Mouse (Mus musculus): ENCODE measurements around the gene Olfr54. TPM values are rescaled to one million over a fixed set of nuclear protein-coding genes. Genes with fewer than 3 reads are reported as not detected.
"Not testable (repeated sequence)": the region's sequence is repeated elsewhere in the genome, so short reads cannot be mapped to it uniquely, and the experiment has no call there.

Gene Olfr54
- not detected in 2 replicates for polyA plus RNA-seq (2014; fragmentation: Nextera tagmentation; extraction: Ambion mirVana)

GRCm38 (mm10) chr11:51013936-51014335, at the start of gene Olfr54:
Gene Olfr54 (plus strand): TSS chr11:51014236.
- DNase-seq (ENCODE audit: low spot score) (no peak), ATAC-seq (replicated peaks; ENCODE audit: low FRiP score, low TSS enrichment, low read depth) (no peak)
- H3K9me3 ChIP-seq (ENCODE audit: control insufficient read depth, low read length) = no peaks in the 10 kb centered on the region
- no peak within 1 kb of the TSS for H3K4me3 ChIP-seq (ENCODE audit: low read depth, low read length)
- H3K27me3 ChIP-seq (replicated peaks; ENCODE audit: control insufficient read depth, insufficient read depth, low read length) = no peaks in the 10 kb centered on the region
- H3K4me1 ChIP-seq (replicated peaks; ENCODE audit: control insufficient read depth, insufficient read depth, low read length) = no peaks in the 10 kb centered on the region
- no peaks in the 10 kb centered on the region for H3K36me3 ChIP-seq (ENCODE audit: control insufficient read depth, insufficient read depth, low read length)
- H3K27ac ChIP-seq (ENCODE audit: low read depth) = no peak within 1 kb of the TSS
- no peak within 1 kb of the TSS for H3K4me2 ChIP-seq (ENCODE audit: low read length)
- WGBS = 69% methylated on average over 1 of the region's 1 CpGs
- H3K9ac ChIP-seq (ENCODE audit: low read length) = no peak within 1 kb of the TSS

DNA sequence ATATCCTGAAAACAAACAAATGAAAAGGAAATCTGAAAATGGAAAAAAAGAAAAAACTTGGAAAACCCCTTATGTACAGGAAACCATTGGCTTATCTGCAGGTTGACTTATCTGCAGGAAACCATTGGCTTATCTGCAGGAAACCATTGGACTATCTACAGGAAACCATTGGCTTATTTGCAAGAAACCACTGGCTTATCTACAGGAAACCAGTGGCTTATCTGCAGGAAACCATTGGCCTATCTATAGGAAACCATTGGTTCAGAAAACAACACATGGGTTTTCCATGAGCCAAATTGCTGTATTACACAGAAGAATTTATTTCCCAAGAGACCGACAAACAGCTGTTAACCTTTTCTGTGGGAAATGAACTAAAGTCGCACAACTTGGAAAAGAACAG, 49.1 kb upstream of the Olfr54 start:
- H3K4me3 ChIP-seq (ENCODE audit: low read depth, low read length) = no peak overlapping the region
- H3K27ac ChIP-seq (ENCODE audit: low read depth) = no peak overlapping the region
- no peaks in the 10 kb centered on the region for H3K9me3 ChIP-seq (ENCODE audit: control insufficient read depth, low read length)
- ATAC-seq (replicated peaks; ENCODE audit: low FRiP score, low TSS enrichment, low read depth) (no peak), DNase-seq (ENCODE audit: low spot score) (no peak)
- no peaks in the 10 kb centered on the region for H3K27me3 ChIP-seq (replicated peaks; ENCODE audit: control insufficient read depth, insufficient read depth, low read length)
- H3K9ac ChIP-seq (ENCODE audit: low read length) = no peak overlapping the region
- WGBS = 94% methylated on average over 2 of the region's 2 CpGs
- H3K4me1 ChIP-seq (replicated peaks; ENCODE audit: control insufficient read depth, insufficient read depth, low read length) = no peaks in the 10 kb centered on the region
- no peaks in the 10 kb centered on the region for H3K36me3 ChIP-seq (ENCODE audit: control insufficient read depth, insufficient read depth, low read length)
- H3K4me2 ChIP-seq (ENCODE audit: low read length) = no peak overlapping the region

DNA sequence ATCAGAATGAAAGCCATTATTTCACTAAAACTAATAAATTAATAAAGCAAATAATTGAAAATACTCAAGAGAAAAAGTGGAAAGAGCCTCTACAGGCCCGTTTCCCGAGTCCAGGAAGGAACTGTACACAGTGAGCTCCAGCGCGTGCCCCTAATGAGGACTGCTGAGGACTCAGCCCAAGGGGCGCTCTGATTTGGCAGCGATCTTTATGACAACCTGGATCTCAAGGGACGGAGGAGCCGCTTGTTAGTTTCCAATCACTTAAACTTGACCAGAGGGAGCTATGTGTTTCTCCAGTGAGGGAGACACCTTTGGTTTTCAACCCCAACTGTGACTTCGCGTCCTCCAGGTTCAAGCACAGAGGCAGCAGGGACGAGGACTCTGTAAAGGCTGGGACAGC, 47.8 kb upstream of the Olfr54 start, which contains the start of gene Olfr1378:
Gene Olfr1378 (plus strand): TSS at position 301 of the 400 bp plus-strand sequence.
- Histone ChIP-seq H3K9ac (ENCODE audit: low read length) (no peak within 1 kb of the TSS), H3K4me2 (ENCODE audit: low read length) (no peak within 1 kb of the TSS)

GRCm38 (mm10) chr11:50977216-50977615, 36.8 kb upstream of the Olfr54 start:
- H3K27ac ChIP-seq (ENCODE audit: low read depth) = no peak overlapping the region
- H3K36me3 ChIP-seq (ENCODE audit: control insufficient read depth, insufficient read depth, low read length) = no peaks in the 10 kb centered on the region
- no peak for ATAC-seq (replicated peaks; ENCODE audit: low FRiP score, low TSS enrichment, low read depth)
- 75% methylated on average over 4 of the region's 4 CpGs for WGBS
- no peak overlapping the region for H3K4me3 ChIP-seq (ENCODE audit: low read depth, low read length)
- H3K9me3 ChIP-seq (ENCODE audit: control insufficient read depth, low read length) = no peaks in the 10 kb centered on the region
- no peaks in the 10 kb centered on the region for H3K27me3 ChIP-seq (replicated peaks; ENCODE audit: control insufficient read depth, insufficient read depth, low read length)
- H3K4me2 ChIP-seq (ENCODE audit: low read length) = no peak overlapping the region
- H3K4me1 ChIP-seq (replicated peaks; ENCODE audit: control insufficient read depth, insufficient read depth, low read length) = no peaks in the 10 kb centered on the region
- no peak overlapping the region for H3K9ac ChIP-seq (ENCODE audit: low read length)
- DNase-seq (ENCODE audit: low spot score) = no peak

More for the DNA sequence above, 47.8 kb upstream of the Olfr54 start, which contains the start of gene Olfr1378:
- no peaks in the 10 kb centered on the region for H3K36me3 ChIP-seq (ENCODE audit: control insufficient read depth, insufficient read depth, low read length)
- WGBS = 89% methylated on average over 11 of the region's 11 CpGs
- no peaks in the 10 kb centered on the region for H3K4me1 ChIP-seq (replicated peaks; ENCODE audit: control insufficient read depth, insufficient read depth, low read length)
- DNase-seq (ENCODE audit: low spot score) (peak; percentile 13), ATAC-seq (replicated peaks; ENCODE audit: low FRiP score, low TSS enrichment, low read depth) (no peak)
- no peak within 1 kb of the TSS for H3K27ac ChIP-seq (ENCODE audit: low read depth)
- H3K27me3 ChIP-seq (replicated peaks; ENCODE audit: control insufficient read depth, insufficient read depth, low read length) = no peaks in the 10 kb centered on the region
- H3K4me3 ChIP-seq (ENCODE audit: low read depth, low read length) = no peak within 1 kb of the TSS
- no peaks in the 10 kb centered on the region for H3K9me3 ChIP-seq (ENCODE audit: control insufficient read depth, low read length)

GRCm38 (mm10) chr11:50981667-50982066, 32.4 kb upstream of the Olfr54 start, which contains the start of gene Olfr1377:
Gene Olfr1377 (plus strand): TSS chr11:50981967.
- H3K4me3 ChIP-seq (ENCODE audit: low read depth, low read length) = no peak within 1 kb of the TSS
- H3K9ac ChIP-seq (ENCODE audit: low read length) = no peak within 1 kb of the TSS
- no peaks in the 10 kb centered on the region for H3K27me3 ChIP-seq (replicated peaks; ENCODE audit: control insufficient read depth, insufficient read depth, low read length)
- H3K9me3 ChIP-seq (ENCODE audit: control insufficient read depth, low read length) = no peaks in the 10 kb centered on the region
- H3K4me1 ChIP-seq (replicated peaks; ENCODE audit: control insufficient read depth, insufficient read depth, low read length) = no peaks in the 10 kb centered on the region
- 71% methylated on average over 5 of the region's 5 CpGs for WGBS
- no peak for DNase-seq (ENCODE audit: low spot score)
- no peaks in the 10 kb centered on the region for H3K36me3 ChIP-seq (ENCODE audit: control insufficient read depth, insufficient read depth, low read length)
- H3K4me2 ChIP-seq (ENCODE audit: low read length) = no peak within 1 kb of the TSS
- no peak for ATAC-seq (replicated peaks; ENCODE audit: low FRiP score, low TSS enrichment, low read depth)
- H3K27ac ChIP-seq (ENCODE audit: low read depth) = no peak within 1 kb of the TSS

DNA sequence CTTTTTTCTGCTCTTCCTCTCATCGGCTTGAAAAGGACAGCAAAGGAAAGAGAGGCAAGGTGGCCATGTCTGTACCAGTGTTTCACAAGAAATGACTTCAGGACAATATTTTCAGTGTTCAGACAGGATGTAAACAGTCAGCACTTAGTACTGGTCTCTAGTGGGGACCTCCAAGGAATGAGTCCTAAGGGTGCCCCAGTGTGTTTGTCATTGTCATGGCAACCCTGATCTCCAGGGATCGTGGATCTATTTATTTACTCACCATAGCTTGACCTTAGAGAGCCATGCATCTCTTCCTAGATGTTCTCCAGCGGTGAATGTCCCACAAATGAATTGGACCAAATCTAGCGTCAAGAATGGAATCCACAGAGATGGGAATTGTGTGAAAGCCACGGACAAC, 10.7 kb upstream of the Olfr54 start, which contains the start of gene Olfr51:
Gene Olfr51 (plus strand): TSS at position 301 of the 400 bp plus-strand sequence.
- Histone ChIP-seq H3K4me1 (replicated peaks; ENCODE audit: control insufficient read depth, insufficient read depth, low read length) (no peaks in the 10 kb centered on the region), H3K9me3 (ENCODE audit: control insufficient read depth, low read length) (no peaks in the 10 kb centered on the region), H3K27ac (ENCODE audit: low read depth) (no peak within 1 kb of the TSS), H3K9ac (ENCODE audit: low read length) (no peak within 1 kb of the TSS), H3K36me3 (ENCODE audit: control insufficient read depth, insufficient read depth, low read length) (no peaks in the 10 kb centered on the region), H3K4me3 (ENCODE audit: low read depth, low read length) (no peak within 1 kb of the TSS), H3K27me3 (replicated peaks; ENCODE audit: control insufficient read depth, insufficient read depth, low read length) (no peaks in the 10 kb centered on the region), H3K4me2 (ENCODE audit: low read length) (no peak within 1 kb of the TSS)
- WGBS = 64% methylated on average over 5 of the region's 5 CpGs
- no peak for DNase-seq (ENCODE audit: low spot score)
- ATAC-seq (replicated peaks; ENCODE audit: low FRiP score, low TSS enrichment, low read depth) = no peak

GRCm38 (mm10) chr11:51011821-51012220, 2.2 kb upstream of the Olfr54 start:
- Histone ChIP-seq H3K27me3 (replicated peaks; ENCODE audit: control insufficient read depth, insufficient read depth, low read length) (no peaks in the 10 kb centered on the region), H3K27ac (ENCODE audit: low read depth) (no peak overlapping the region), H3K4me1 (replicated peaks; ENCODE audit: control insufficient read depth, insufficient read depth, low read length) (no peaks in the 10 kb centered on the region), H3K9me3 (ENCODE audit: control insufficient read depth, low read length) (no peaks in the 10 kb centered on the region), H3K4me3 (ENCODE audit: low read depth, low read length) (no peak overlapping the region), H3K4me2 (ENCODE audit: low read length) (no peak overlapping the region), H3K9ac (ENCODE audit: low read length) (no peak overlapping the region), H3K36me3 (ENCODE audit: control insufficient read depth, insufficient read depth, low read length) (no peaks in the 10 kb centered on the region)
- WGBS = 61% methylated on average over 5 of the region's 5 CpGs
- no peak for DNase-seq (ENCODE audit: low spot score)
- no peak for ATAC-seq (replicated peaks; ENCODE audit: low FRiP score, low TSS enrichment, low read depth)

GRCm38 (mm10) chr11:51016341-51016740, 2.3 kb downstream of the Olfr54 start:
- 45% methylated on average over 2 of the region's 2 CpGs for WGBS
- H3K4me3 ChIP-seq (ENCODE audit: low read depth, low read length) = no peak overlapping the region
- H3K27me3 ChIP-seq (replicated peaks; ENCODE audit: control insufficient read depth, insufficient read depth, low read length) = no peaks in the 10 kb centered on the region
- H3K4me2 ChIP-seq (ENCODE audit: low read length) = no peak overlapping the region
- DNase-seq (ENCODE audit: low spot score) = no peak
- no peak overlapping the region for H3K9ac ChIP-seq (ENCODE audit: low read length)
- no peaks in the 10 kb centered on the region for H3K36me3 ChIP-seq (ENCODE audit: control insufficient read depth, insufficient read depth, low read length)
- ATAC-seq (replicated peaks; ENCODE audit: low FRiP score, low TSS enrichment, low read depth) = no peak
- no peak overlapping the region for H3K27ac ChIP-seq (ENCODE audit: low read depth)
- no peaks in the 10 kb centered on the region for H3K9me3 ChIP-seq (ENCODE audit: control insufficient read depth, low read length)
- H3K4me1 ChIP-seq (replicated peaks; ENCODE audit: control insufficient read depth, insufficient read depth, low read length) = no peaks in the 10 kb centered on the region

- H3K27ac ChIP-seq (ENCODE audit: low read depth); H3K4me2 ChIP-seq (ENCODE audit: low read length); H3K36me3 ChIP-seq (ENCODE audit: control insufficient read depth, insufficient read depth, low read length); DNase-seq (ENCODE audit: low spot score); H3K9ac ChIP-seq (ENCODE audit: low read length); H3K9me3 ChIP-seq (ENCODE audit: control insufficient read depth, low read length); H3K27me3 ChIP-seq (replicated peaks; ENCODE audit: control insufficient read depth, insufficient read depth, low read length); H3K4me3 ChIP-seq (ENCODE audit: low read depth, low read length); ATAC-seq (replicated peaks; ENCODE audit: low FRiP score, low TSS enrichment, low read depth); H3K4me1 ChIP-seq (replicated peaks; ENCODE audit: control insufficient read depth, insufficient read depth, low read length): not testable (repeated sequence)
- WGBS = 89% methylated on average over 11 of the region's 11 CpGs
These were observed 12.8 kb downstream of the Olfr54 start for GRCm38 (mm10) chr11:51026811-51027210.

All from intestine, embryonic 14.5 days (tissue).